Mouse (Mus musculus): ENCODE data around the gene Trim65. TPM values are rescaled to one million over a fixed set of nuclear protein-coding genes. Genes with fewer than 3 reads are reported as not detected.

Gene Trim65
- polyA plus RNA-seq (2012; rRNA removed), result 17.3 and 21.4 TPM in 2 replicates

GRCm38 (mm10) chr11:116130488-116131205 is at the start of gene Trim65:
TSS of gene Trim65 (minus strand) at chr11:116131128.
- Histone ChIP-seq H3K4me3 (replicated peaks; ENCODE audit: extremely low read depth, low read depth, low read length) (peak within 1 kb of the TSS; percentile 94), H3K4me1 (ENCODE audit: control insufficient read depth, insufficient read depth, low read length) (peaks cover 23% of the 10 kb centered on the region)
- peak; percentile 89 for TF ChIP-seq POLR2A (IDR thresholded peaks at IDR 0.05; ENCODE audit: borderline replicate concordance, extremely low read depth, low read depth, low read length)
- TF ChIP-seq CTCF (IDR thresholded peaks at IDR 0.05; ENCODE audit: insufficient read depth, low read length), result peak; percentile 62
- WGBS, result under 1% methylated on average over 69 of the region's 69 CpGs
- DNase-seq, result peak; percentile 82

GRCm38 (mm10) chr11:116178411-116179121 is 47.6 kb upstream of the Trim65 start:
- 75% methylated on average over 20 of the region's 20 CpGs for WGBS
- peak; percentile 24 for DNase-seq
- no peaks in the 10 kb centered on the region for H3K4me1 ChIP-seq (ENCODE audit: control insufficient read depth, insufficient read depth, low read length)
- TF ChIP-seq POLR2A (IDR thresholded peaks at IDR 0.05; ENCODE audit: borderline replicate concordance, extremely low read depth, low read depth, low read length) (no peak), CTCF (IDR thresholded peaks at IDR 0.05; ENCODE audit: insufficient read depth, low read length) (no peak)
- H3K4me3 ChIP-seq (replicated peaks; ENCODE audit: extremely low read depth, low read depth, low read length), result no peak overlapping the region

- TF ChIP-seq POLR2A (IDR thresholded peaks at IDR 0.05; ENCODE audit: borderline replicate concordance, extremely low read depth, low read depth, low read length), result no peak
- TF ChIP-seq CTCF (IDR thresholded peaks at IDR 0.05; ENCODE audit: insufficient read depth, low read length), result no peak
- WGBS, result 82% methylated on average over 7 of the region's 7 CpGs
- no peak for DNase-seq
- Histone ChIP-seq H3K4me1 (ENCODE audit: control insufficient read depth, insufficient read depth, low read length) (no peaks in the 10 kb centered on the region), H3K4me3 (replicated peaks; ENCODE audit: extremely low read depth, low read depth, low read length) (no peak overlapping the region)
Measured at GRCm38 (mm10) chr11:116176010-116176409, 45.1 kb upstream of the Trim65 start.

GRCm38 (mm10) chr11:116174775-116175448 is 44.0 kb upstream of the Trim65 start:
- Histone ChIP-seq H3K4me1 (ENCODE audit: control insufficient read depth, insufficient read depth, low read length) (no peaks in the 10 kb centered on the region), H3K4me3 (replicated peaks; ENCODE audit: extremely low read depth, low read depth, low read length) (no peak overlapping the region)
- WGBS, result 90% methylated on average over 22 of the region's 22 CpGs
- no peak for DNase-seq
- no peak for TF ChIP-seq POLR2A (IDR thresholded peaks at IDR 0.05; ENCODE audit: borderline replicate concordance, extremely low read depth, low read depth, low read length)
- no peak for TF ChIP-seq CTCF (IDR thresholded peaks at IDR 0.05; ENCODE audit: insufficient read depth, low read length)

GRCm38 (mm10) chr11:116171959-116172358 is 41.0 kb upstream of the Trim65 start:
- TF ChIP-seq CTCF (IDR thresholded peaks at IDR 0.05; ENCODE audit: insufficient read depth, low read length) (no peak), POLR2A (IDR thresholded peaks at IDR 0.05; ENCODE audit: borderline replicate concordance, extremely low read depth, low read depth, low read length) (no peak)
- Histone ChIP-seq H3K4me1 (ENCODE audit: control insufficient read depth, insufficient read depth, low read length) (peaks cover 3% of the 10 kb centered on the region; the same call in 1 of the 2 replicates), H3K4me3 (replicated peaks; ENCODE audit: extremely low read depth, low read depth, low read length) (no peak overlapping the region)
- no peak for DNase-seq
- 85% methylated on average over 2 of the region's 2 CpGs for WGBS

- TF ChIP-seq POLR2A (IDR thresholded peaks at IDR 0.05; ENCODE audit: borderline replicate concordance, extremely low read depth, low read depth, low read length) (no peak), CTCF (IDR thresholded peaks at IDR 0.05; ENCODE audit: insufficient read depth, low read length) (no peak)
- Histone ChIP-seq H3K4me1 (ENCODE audit: control insufficient read depth, insufficient read depth, low read length) (peaks cover 3% of the 10 kb centered on the region; the same call in 1 of the 2 replicates), H3K4me3 (replicated peaks; ENCODE audit: extremely low read depth, low read depth, low read length) (no peak overlapping the region)
- 67% methylated on average over 5 of the region's 5 CpGs for WGBS
- DNase-seq, result no peak
Measured at GRCm38 (mm10) chr11:116170003-116170800, 39.3 kb upstream of the Trim65 start.

- H3K4me1 ChIP-seq (ENCODE audit: control insufficient read depth, insufficient read depth, low read length), result peaks cover 3% of the 10 kb centered on the region; the same call in 1 of the 2 replicates
- H3K4me3 ChIP-seq (replicated peaks; ENCODE audit: extremely low read depth, low read depth, low read length), result no peak overlapping the region
- WGBS, result 71% methylated on average over 3 of the region's 3 CpGs
- TF ChIP-seq CTCF (IDR thresholded peaks at IDR 0.05; ENCODE audit: insufficient read depth, low read length) (no peak), POLR2A (IDR thresholded peaks at IDR 0.05; ENCODE audit: borderline replicate concordance, extremely low read depth, low read depth, low read length) (no peak)
- DNase-seq, result no peak
Measured at GRCm38 (mm10) chr11:116169214-116169613, 38.3 kb upstream of the Trim65 start.

GRCm38 (mm10) chr11:116167884-116168439 is 37.0 kb upstream of the Trim65 start, which contains the start of gene Fbf1:
TSS of gene Fbf1 (minus strand) at chr11:116168166.
- H3K4me3 ChIP-seq (replicated peaks; ENCODE audit: extremely low read depth, low read depth, low read length), result peak within 1 kb of the TSS; percentile 87
- TF ChIP-seq POLR2A (IDR thresholded peaks at IDR 0.05; ENCODE audit: borderline replicate concordance, extremely low read depth, low read depth, low read length), result peak; percentile 92
- no peak for TF ChIP-seq CTCF (IDR thresholded peaks at IDR 0.05; ENCODE audit: insufficient read depth, low read length)
- under 1% methylated on average over 40 of the region's 40 CpGs for WGBS
- DNase-seq, result peak; percentile 91
- peaks cover 3% of the 10 kb centered on the region; the same call in 1 of the 2 replicates for H3K4me1 ChIP-seq (ENCODE audit: control insufficient read depth, insufficient read depth, low read length)

All from lung, adult 2 months (tissue).